Mouse (Mus musculus): ENCODE measurements at regions not wholly inside any gene's neighbourhood (a gene's known extent, or its start where the extent isn't known, plus 50 kb on each side); places are given as distances from the start of the nearest gene placed in this dataset.

- in situ Hi-C loops (cut with MboI; ENCODE audit: unreplicated experiment in 2 of 2): no loop called here
These were observed 250.8 kb upstream of the Ubash3b start for GRCm38 (mm10) chr9:41412174-41412757.

DNA sequence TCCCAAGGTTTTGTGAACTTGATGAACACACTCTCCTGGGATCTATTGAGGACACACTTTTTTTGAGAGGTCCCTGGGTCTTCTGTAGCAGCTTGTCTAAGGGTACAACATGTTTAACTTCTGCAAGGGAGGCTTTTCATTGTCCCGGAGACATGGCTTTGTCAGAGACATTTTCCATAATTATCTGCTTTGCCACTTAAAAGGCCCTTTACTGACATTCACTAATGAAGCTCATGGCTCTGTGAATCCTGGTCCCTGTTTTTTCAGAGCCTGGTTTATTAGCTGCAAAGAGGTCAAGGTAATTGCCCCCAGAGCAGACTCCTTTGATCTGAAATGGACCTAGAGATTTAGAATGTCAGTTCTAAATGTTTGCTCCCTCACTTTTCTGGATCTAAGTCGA, 246.8 kb upstream of the Ubash3b start:
- in situ Hi-C loops (cut with MboI; ENCODE audit: unreplicated experiment in 2 of 2): no loop called here

DNA sequence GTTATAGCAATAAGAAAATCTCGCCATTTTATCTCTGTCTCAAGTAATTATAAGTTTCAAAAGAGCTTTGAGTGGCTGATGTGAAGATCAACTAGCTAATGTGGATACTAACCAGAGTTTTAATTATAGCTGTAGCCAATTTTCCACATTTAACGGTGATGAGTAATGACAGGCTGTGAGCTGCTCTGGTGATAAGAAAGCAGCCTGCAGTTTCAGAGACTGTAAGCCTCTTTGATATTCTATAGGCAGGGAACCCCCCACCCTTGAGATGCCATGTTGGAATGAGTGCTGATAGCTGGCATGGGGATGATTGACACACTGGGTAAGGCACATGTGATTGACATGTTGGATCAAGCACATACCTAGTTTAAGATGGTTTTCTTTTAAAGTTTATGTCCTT, 245.6 kb upstream of the Ubash3b start:
- in situ Hi-C loops (cut with MboI; ENCODE audit: unreplicated experiment in 2 of 2): no loop called here

DNA sequence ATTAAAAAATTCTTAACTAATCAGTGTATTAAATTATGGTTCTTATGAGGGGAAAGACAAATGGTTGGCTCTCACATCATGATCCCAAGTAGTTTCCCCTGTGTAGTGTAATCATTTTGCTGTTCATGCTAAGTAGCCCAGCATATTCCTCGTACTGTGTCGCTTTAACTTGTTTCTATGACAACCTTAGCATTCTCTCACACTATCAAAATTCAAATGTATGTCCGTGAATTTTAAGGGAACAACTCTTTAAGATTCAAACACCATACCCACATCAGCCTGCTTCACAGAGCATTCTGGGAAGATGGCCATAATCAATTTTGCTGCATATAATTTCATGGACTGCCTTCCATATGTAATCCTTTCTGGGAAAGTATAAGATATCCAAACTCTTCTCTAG, 241.4 kb upstream of the Ubash3b start:
- in situ Hi-C loops (cut with MboI; ENCODE audit: unreplicated experiment in 2 of 2): no loop called here

- in situ Hi-C loops (cut with MboI; ENCODE audit: unreplicated experiment in 2 of 2): no loop called here
These were observed 239.5 kb upstream of the Ubash3b start for GRCm38 (mm10) chr9:41400950-41401349.

- in situ Hi-C loops (cut with MboI; ENCODE audit: unreplicated experiment in 2 of 2): no loop called here
These were observed 234.0 kb upstream of the Ubash3b start for GRCm38 (mm10) chr9:41395471-41395870.

- in situ Hi-C loops (cut with MboI; ENCODE audit: unreplicated experiment in 2 of 2): no loop called here
These were observed 230.3 kb upstream of the Ubash3b start for GRCm38 (mm10) chr9:41391591-41392320.

- in situ Hi-C loops (cut with MboI; ENCODE audit: unreplicated experiment in 2 of 2): no loop called here
These were observed 217.8 kb upstream of the Ubash3b start for GRCm38 (mm10) chr9:41379283-41379682.

GRCm38 (mm10) chr9:41378627-41379231, 217.2 kb upstream of the Ubash3b start:
- in situ Hi-C loops (cut with MboI; ENCODE audit: unreplicated experiment in 2 of 2): no loop called here

GRCm38 (mm10) chr9:41377701-41378626, 216.5 kb upstream of the Ubash3b start:
- in situ Hi-C loops (cut with MboI; ENCODE audit: unreplicated experiment in 2 of 2): no loop called here

GRCm38 (mm10) chr9:41376948-41377700, 215.6 kb upstream of the Ubash3b start:
- in situ Hi-C loops (cut with MboI; ENCODE audit: unreplicated experiment in 2 of 2): no loop called here

GRCm38 (mm10) chr9:41375984-41376651, 214.6 kb upstream of the Ubash3b start:
- in situ Hi-C loops (cut with MboI; ENCODE audit: unreplicated experiment in 2 of 2): no loop called here

DNA sequence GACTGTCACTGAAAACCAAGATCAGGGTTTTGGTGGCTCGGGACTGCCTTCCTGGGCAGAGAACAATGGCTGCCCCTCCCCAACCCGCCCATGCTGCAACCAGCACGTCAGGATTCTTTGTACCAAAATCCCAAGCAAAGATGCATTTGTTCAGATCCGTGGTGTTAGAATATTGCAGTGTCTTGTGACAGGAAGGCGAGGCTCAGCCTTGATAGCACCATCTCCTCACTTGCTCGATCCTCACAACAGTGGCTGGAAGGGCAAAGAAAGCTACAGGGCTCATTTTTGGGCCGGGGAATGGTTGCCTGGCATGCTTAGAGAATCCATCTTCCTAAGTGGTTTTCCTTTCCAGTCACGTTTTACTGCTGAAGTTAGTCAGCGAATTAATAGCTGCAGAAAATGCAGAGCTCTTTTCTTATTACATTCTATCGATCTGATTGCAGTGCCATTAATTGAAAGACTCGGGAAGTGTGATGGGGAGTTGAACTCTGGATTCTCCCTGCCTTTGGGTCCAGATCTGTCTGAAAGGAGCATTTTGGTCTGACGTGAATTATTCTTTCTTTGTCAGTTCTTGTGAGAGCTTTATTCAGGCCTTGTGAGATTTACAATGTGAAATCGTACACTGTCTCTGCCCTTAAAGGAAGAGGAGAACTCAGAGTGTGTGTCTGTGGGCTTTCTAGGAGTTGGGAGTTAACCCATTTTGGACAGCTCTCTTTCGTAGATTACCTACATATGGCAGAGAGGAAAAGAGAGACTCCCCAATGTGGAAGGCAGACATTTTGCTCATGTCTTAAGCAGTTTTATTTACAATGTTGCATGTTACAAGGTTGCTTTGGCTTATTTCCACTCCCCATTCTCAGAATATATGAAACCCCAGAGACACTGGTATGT, 213.3 kb upstream of the Ubash3b start:
- in situ Hi-C loops (cut with MboI; ENCODE audit: unreplicated experiment in 2 of 2): no loop called here

- in situ Hi-C loops (cut with MboI; ENCODE audit: unreplicated experiment in 2 of 2): no loop called here
These were observed 204.9 kb upstream of the Ubash3b start for GRCm38 (mm10) chr9:41366405-41366804.

DNA sequence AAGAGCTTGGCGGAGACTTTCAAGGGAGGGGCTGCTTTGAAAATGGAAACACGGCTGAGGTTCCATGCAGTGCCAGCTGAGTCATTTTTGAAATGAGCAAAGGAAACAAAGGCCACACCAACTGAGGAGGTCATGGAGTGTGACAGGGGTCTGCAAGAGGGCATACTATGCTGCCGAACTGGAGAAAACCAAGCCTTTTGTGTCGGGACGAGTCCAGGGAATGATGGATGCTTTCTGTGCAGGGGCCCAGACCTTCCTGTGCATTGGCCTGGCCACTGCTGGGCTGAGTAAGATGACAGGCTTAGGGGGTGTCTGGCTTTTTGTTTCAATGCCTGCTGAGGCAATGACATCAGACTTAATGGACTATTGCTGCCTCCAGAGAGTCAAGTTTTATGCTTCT, 203.8 kb upstream of the Ubash3b start:
- in situ Hi-C loops (cut with MboI; ENCODE audit: unreplicated experiment in 2 of 2): no loop called here

- in situ Hi-C loops (cut with MboI; ENCODE audit: unreplicated experiment in 2 of 2): no loop called here
These were observed 203.1 kb upstream of the Ubash3b start for GRCm38 (mm10) chr9:41364442-41365250.

DNA sequence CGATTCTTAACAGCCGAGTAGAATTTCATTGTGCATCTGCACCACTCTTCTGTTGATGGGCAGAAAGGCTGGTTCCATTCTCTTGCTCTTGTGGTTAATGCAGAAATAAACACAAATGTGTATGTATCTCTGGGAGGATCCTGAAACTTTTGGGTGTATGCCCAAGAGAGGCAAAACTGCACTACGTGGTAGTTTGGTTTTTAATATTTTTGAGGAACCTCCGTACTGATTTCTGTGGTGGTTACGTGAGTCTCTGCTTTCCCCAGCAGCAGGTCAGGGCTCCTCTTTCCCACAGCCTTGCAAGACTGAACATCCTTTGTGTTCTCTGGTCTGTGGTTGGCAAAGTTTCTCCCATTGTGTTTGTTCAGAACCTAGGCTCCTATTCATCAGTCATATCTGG, 198.9 kb upstream of the Ubash3b start:
- in situ Hi-C loops (cut with MboI; ENCODE audit: unreplicated experiment in 2 of 2): no loop called here

- in situ Hi-C loops (cut with MboI; ENCODE audit: unreplicated experiment in 2 of 2): no loop called here
These were observed 197.8 kb upstream of the Ubash3b start for GRCm38 (mm10) chr9:41359286-41359685.

All from v-Abl transformed pro-B cells (cell line).